8 mouse cellular contexts compared by ENCODE assay signal in genomic region chr2:174327295-174327981, GRCm38 (mm10). TPM values are rescaled to one million over a fixed set of nuclear protein-coding genes. Genes with fewer than 3 reads are reported as not detected.
DNase-seq lines count a peak whose midpoint lies in the region; ATAC-seq lines count a peak whose summit lies in the region.

No protein-coding gene starts in this region.

- H3K36me3 ChIP-seq in embryonic facial prominence, embryonic 14.5 days (ENCODE audit: control insufficient read depth, insufficient read depth, low read length): 0 out of 2 replicates have a peak, but pooled peaks cover 9% of the 10 kb centered on the region
- no peaks in the 10 kb centered on the region for H3K36me3 ChIP-seq in heart, embryonic 12.5 days
- no peaks in the 10 kb centered on the region for H3K36me3 ChIP-seq in neural tube, embryonic 14.5 days (ENCODE audit: control insufficient read depth, insufficient read depth, low read length)

- peak; percentile 50 for ATAC-seq in embryonic facial prominence, embryonic 14.5 days (ENCODE audit: low read depth)
- peak; percentile 54 for ATAC-seq in heart, embryonic 12.5 days (ENCODE audit: insufficient number of reproducible peaks, low FRiP score)
- ATAC-seq in neural tube, embryonic 14.5 days (ENCODE audit: low read depth): peak; percentile 67

- peak overlapping the region; percentile 98 for H3K27ac ChIP-seq in embryonic facial prominence, embryonic 14.5 days (replicated peaks; ENCODE audit: low read depth, low read length)
- no peak overlapping the region for H3K27ac ChIP-seq in heart, embryonic 12.5 days (ENCODE audit: poor library complexity, severe bottlenecking)
- H3K27ac ChIP-seq in neural tube, embryonic 14.5 days (ENCODE audit: low read depth, low read length): peak overlapping the region; percentile 55; the same call in 1 of the 2 replicates

- H3K9ac ChIP-seq in embryonic facial prominence, embryonic 14.5 days (ENCODE audit: low read depth, low read length): peak overlapping the region; percentile 100
- peak overlapping the region; percentile 64 for H3K9ac ChIP-seq in heart, embryonic 12.5 days
- H3K9ac ChIP-seq in neural tube, embryonic 14.5 days (replicated peaks; ENCODE audit: low read depth, low read length): peak overlapping the region; percentile 58

- H3K4me3 ChIP-seq in embryonic facial prominence, embryonic 14.5 days (ENCODE audit: low read depth, low read length): peak overlapping the region; percentile 95
- H3K4me3 ChIP-seq in heart, embryonic 12.5 days: peak overlapping the region; percentile 99
- H3K4me3 ChIP-seq in neural tube, embryonic 14.5 days (ENCODE audit: low read depth, low read length): peak overlapping the region; percentile 99

- H3K27me3 ChIP-seq in embryonic facial prominence, embryonic 14.5 days (replicated peaks; ENCODE audit: control insufficient read depth, insufficient read depth, low read length): no peaks in the 10 kb centered on the region
- H3K27me3 ChIP-seq in heart, embryonic 12.5 days (replicated peaks): no peaks in the 10 kb centered on the region
- no peaks in the 10 kb centered on the region for H3K27me3 ChIP-seq in neural tube, embryonic 14.5 days (ENCODE audit: control insufficient read depth, insufficient read depth, low read length)

- 62% methylated on average over 53 of the region's 64 CpGs for WGBS in embryonic facial prominence, embryonic 14.5 days
- WGBS in heart, embryonic 12.5 days: 52% methylated on average over 64 of the region's 64 CpGs
- 56% methylated on average over 64 of the region's 64 CpGs for WGBS in neural tube, embryonic 14.5 days

- H3K4me1 ChIP-seq in embryonic facial prominence, embryonic 14.5 days (ENCODE audit: control insufficient read depth, insufficient read depth, low read length): peaks cover 9% of the 10 kb centered on the region
- peaks cover 15% of the 10 kb centered on the region for H3K4me1 ChIP-seq in heart, embryonic 12.5 days (replicated peaks)
- peaks cover 9% of the 10 kb centered on the region for H3K4me1 ChIP-seq in neural tube, embryonic 14.5 days (ENCODE audit: control insufficient read depth, insufficient read depth, low read length)

- peak; percentile 91 for DNase-seq in CD4-positive helper T cell, adult 2 months (ENCODE audit: low read depth, low spot score)
- peak; percentile 72 for DNase-seq in adrenal gland, postnatal 25 days
- DNase-seq in embryonic facial prominence, embryonic 14.5 days (ENCODE audit: low spot score): peak; percentile 86
- DNase-seq in kidney, postnatal 25 days: peak; percentile 51 to 72
- peak; percentile 72 to 73 for DNase-seq in lung, adult 18-20 months
- peak; percentile 49 for DNase-seq in testis, postnatal 14 days (ENCODE audit: low spot score)

- peak overlapping the region; percentile 58 for H3K4me2 ChIP-seq in embryonic facial prominence, embryonic 14.5 days (ENCODE audit: low read depth, low read length)
- H3K4me2 ChIP-seq in heart, embryonic 12.5 days: peak overlapping the region; percentile 74
- H3K4me2 ChIP-seq in neural tube, embryonic 14.5 days (ENCODE audit: low read depth, low read length): peak overlapping the region; percentile 69

- 0 out of 2 replicates have a peak, but pooled peaks cover 5% of the 10 kb centered on the region for H3K9me3 ChIP-seq in embryonic facial prominence, embryonic 14.5 days (ENCODE audit: control insufficient read depth, low read length)
- H3K9me3 ChIP-seq in heart, embryonic 12.5 days (replicated peaks): peaks cover 8% of the 10 kb centered on the region; the same call in 1 of the 2 replicates
- H3K9me3 ChIP-seq in neural tube, embryonic 14.5 days (ENCODE audit: control insufficient read depth, low read length): no peaks in the 10 kb centered on the region

RNA-seq across cellular contexts. Expression of gene Gm20721, which starts 19.1 kb away (rescaled TPM):
- 2.1 and 2.4 TPM in 2 replicates for total RNA-seq in adrenal gland, postnatal 25 days (2021)
- 15.1 and 18.1 TPM in 2 replicates for polyA plus RNA-seq in embryonic facial prominence, embryonic 14.5 days (2014; fragmentation: Nextera tagmentation; extraction: Ambion mirVana)
- polyA plus RNA-seq in heart, embryonic 12.5 days (2016; fragmentation: Nextera tagmentation; extraction: Ambion mirVana): 8.9 and 9.8 TPM in 2 replicates
- polyA plus RNA-seq in neural tube, embryonic 14.5 days (2014; fragmentation: Nextera tagmentation; extraction: Ambion mirVana): 10.0 and 11.8 TPM in 2 replicates

RNA-seq across cellular contexts. Expression of gene Gnas, which starts 43.3 kb away (rescaled TPM):
- 2,468 and 2,497 TPM in 2 replicates for total RNA-seq in adrenal gland, postnatal 25 days (2021)
- 2,600 and 2,666 TPM in 2 replicates for polyA plus RNA-seq in embryonic facial prominence, embryonic 14.5 days (2014; fragmentation: Nextera tagmentation; extraction: Ambion mirVana)
- polyA plus RNA-seq in heart, embryonic 12.5 days (2016; fragmentation: Nextera tagmentation; extraction: Ambion mirVana): 1,446 and 1,448 TPM in 2 replicates
- polyA plus RNA-seq in neural tube, embryonic 14.5 days (2014; fragmentation: Nextera tagmentation; extraction: Ambion mirVana): 1,718 and 1,785 TPM in 2 replicates
